Mouse (Mus musculus) frontal cortex, adult 2 months (tissue): ENCODE measurements around the gene Omp. TPM values are rescaled to one million over a fixed set of nuclear protein-coding genes. Genes with fewer than 3 reads are reported as not detected.

Experiments
- DNase-seq, 2 experiments: peaks; one replicate each; pipeline ENCODE4 v3.0.0; 2022; ENCODE audit warnings: low spot score in 1 of 2; ENCODE audit errors: extremely low spot score in 1 of 2
- polyA plus RNA-seq: library from polyadenylated mRNA; depleted of rRNA; stranded (reverse); fragments of >200 nt; gene quantifications from 2 replicates; pipeline ENCODE4 v1.2.3, GENCODE M21; 2012

Omp gene
- polyA plus RNA-seq, 1 experiment, result 22.2 TPM

GRCm38 (mm10) chr7:98142648-98143047 is 2.7 kb downstream of the Omp start:
- no peak for DNase-seq

- no peak for DNase-seq
Measured at GRCm38 (mm10) chr7:98142247-98142646, 3.1 kb downstream of the Omp start.

GRCm38 (mm10) chr7:98141206-98141605 is 4.1 kb downstream of the Omp start:
- no peak for DNase-seq

GRCm38 (mm10) chr7:98140597-98140996 is 4.7 kb downstream of the Omp start:
- no peak for DNase-seq

- DNase-seq, result no peak
Measured at GRCm38 (mm10) chr7:98139216-98139615, 6.1 kb downstream of the Omp start.

- no peak for DNase-seq
Measured at GRCm38 (mm10) chr7:98137995-98138394, 7.3 kb downstream of the Omp start.

GRCm38 (mm10) chr7:98137583-98137982 is 7.7 kb downstream of the Omp start:
- DNase-seq, result no peak

- DNase-seq, result no peak
Measured at GRCm38 (mm10) chr7:98131751-98132150, 13.6 kb downstream of the Omp start.

GRCm38 (mm10) chr7:98125473-98125872 is 19.8 kb downstream of the Omp start:
- no peak for DNase-seq

GRCm38 (mm10) chr7:98124701-98125100 is 20.6 kb downstream of the Omp start:
- no peak for DNase-seq

GRCm38 (mm10) chr7:98121673-98122072 is 23.6 kb downstream of the Omp start:
- no peak for DNase-seq

GRCm38 (mm10) chr7:98121241-98121640 is 24.1 kb downstream of the Omp start:
- DNase-seq, result no peak

GRCm38 (mm10) chr7:98120325-98120724 is 25.0 kb downstream of the Omp start:
- peak in 1 of 2 experiments; percentile 84 for DNase-seq

GRCm38 (mm10) chr7:98119961-98120232 is 25.4 kb downstream of the Omp start:
- no peak for DNase-seq

GRCm38 (mm10) chr7:98119179-98119960 is 25.9 kb downstream of the Omp start, which contains the start of gene Myo7a:
Myo7a (minus strand) TSS chr7:98119524.
- DNase-seq, result no peak

GRCm38 (mm10) chr7:98117012-98117660 is 28.2 kb downstream of the Omp start:
- DNase-seq, result no peak

- no peak for DNase-seq
Measured at GRCm38 (mm10) chr7:98114656-98115055, 30.6 kb downstream of the Omp start.

- DNase-seq, result no peak
Measured at GRCm38 (mm10) chr7:98111233-98111632, 34.1 kb downstream of the Omp start.

GRCm38 (mm10) chr7:98109771-98110170 is 35.5 kb downstream of the Omp start:
- no peak for DNase-seq

GRCm38 (mm10) chr7:98108636-98109430 is 36.5 kb downstream of the Omp start:
- DNase-seq, result peak in 1 of 2 experiments; percentile 49

- no peak for DNase-seq
Measured at GRCm38 (mm10) chr7:98106272-98106671, 39.0 kb downstream of the Omp start.
